Mouse (Mus musculus) limb, embryonic 11.5 days (tissue): ENCODE data around the gene Tenm3. TPM values are rescaled to one million over a fixed set of nuclear protein-coding genes. Genes with fewer than 3 reads are reported as not detected.

Source experiments
- ATAC-seq: fragments of 200-750 bp; cut with Nextera tagmentation; 2 replicates; pipeline ENCODE4 v1.8.0; 2017; ENCODE audit warnings: low read depth; ENCODE audit not compliant: insufficient number of reproducible peaks, low FRiP score, low TSS enrichment
- DNase-seq: peaks from one replicate; pipeline ENCODE4 v3.0.0-alpha.2; 2015; ENCODE audit warnings: low spot score
- H3K27ac ChIP-seq: fragments of 300-500 bp; sonication (generic); replicated peaks from 2 replicates; pipeline ENCODE4 v1.5.1; 2014; ENCODE audit warnings: low read depth, mild to moderate bottlenecking, low read length
- H3K27me3 ChIP-seq: fragments of 300-500 bp; sonication (generic); 2 replicates; pipeline ENCODE4 v1.6.1; 2014; ENCODE audit warnings: mild to moderate bottlenecking, low read length, mixed read lengths; ENCODE audit not compliant: control insufficient read depth, insufficient read depth
- H3K36me3 ChIP-seq: fragments of 300-500 bp; sonication (generic); 2 replicates; pipeline ENCODE4 v1.6.1; 2014; ENCODE audit warnings: mild to moderate bottlenecking, low read length, moderate library complexity, mixed read lengths; ENCODE audit not compliant: control insufficient read depth, insufficient read depth
- H3K4me1 ChIP-seq: fragments of 300-500 bp; sonication (generic); 2 replicates; pipeline ENCODE4 v1.6.1; 2014; ENCODE audit warnings: low read length, mixed read lengths; ENCODE audit not compliant: control insufficient read depth, insufficient read depth
- H3K4me2 ChIP-seq: fragments of 300-500 bp; sonication (generic); 2 replicates; pipeline ENCODE4 v1.6.1; 2014; ENCODE audit warnings: low read depth, mild to moderate bottlenecking, moderate library complexity; ENCODE audit not compliant: severe bottlenecking
- H3K4me3 ChIP-seq: fragments of 300-500 bp; sonication (generic); 2 replicates; pipeline ENCODE4 v1.5.1; 2014; ENCODE audit warnings: low read depth, low read length
- H3K9ac ChIP-seq: fragments of 300-500 bp; sonication (generic); 2 replicates; pipeline ENCODE4 v1.6.1; 2014; ENCODE audit warnings: mild to moderate bottlenecking, low read length
- H3K9me3 ChIP-seq: fragments of 300-500 bp; sonication (generic); 2 replicates; pipeline ENCODE4 v1.6.1; 2016; ENCODE audit warnings: low read length; ENCODE audit not compliant: control insufficient read depth
- WGBS: fragments of 180-500 bp; shearing (Covaris S2); extraction: QIAGEN DNeasy Blood & Tissue Kit; methylation state at CpG from one replicate; pipeline ENCODE4 v1.1.7; 2014; 5-methylcytosine and 5-hydroxymethylcytosine counted together
- polyA plus RNA-seq: library from polyadenylated mRNA; unstranded; fragments of >200 nt; fragmentation: Nextera tagmentation; extraction: Ambion mirVana; gene quantifications from 2 replicates; pipeline ENCODE4 v1.2.1, GENCODE M21; 2014

The Tenm3 gene
- polyA plus RNA-seq, 1 experiment from 2014 or later: 52.1 TPM

DNA sequence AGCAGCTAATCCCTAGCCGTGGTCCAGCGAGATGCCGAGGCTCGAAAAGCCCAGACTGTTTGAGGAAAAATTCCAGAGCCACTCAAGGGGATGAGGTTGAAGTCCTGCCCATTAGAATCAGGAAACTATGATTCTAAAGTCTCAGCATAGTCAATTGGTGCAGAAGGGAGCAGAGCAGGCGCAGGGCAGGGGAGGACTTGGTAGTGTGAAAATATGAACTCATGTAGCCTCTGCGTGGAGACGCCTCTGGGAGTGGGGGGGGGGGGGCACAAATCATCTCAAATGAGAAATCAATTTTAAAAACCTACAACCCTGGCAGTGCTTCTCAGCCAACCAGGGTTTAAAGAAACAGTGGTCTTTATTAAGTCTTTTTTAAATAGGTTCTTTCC lies 392.5 kb downstream of the Tenm3 start:
- Histone ChIP-seq H3K36me3 (no peaks in the 10 kb centered on the region), H3K9me3 (no peaks in the 10 kb centered on the region), H3K4me2 (no peak overlapping the region), H3K4me1 (peaks cover 13% of the 10 kb centered on the region), H3K27me3 (no peaks in the 10 kb centered on the region), H3K9ac (no peak overlapping the region), H3K4me3 (no peak overlapping the region), H3K27ac (no peak overlapping the region)
- no peak for DNase-seq
- WGBS: 29% methylated on average over 7 of the region's 7 CpGs
- ATAC-seq: peak; percentile 26; the same call in 1 of the 2 replicates

DNA sequence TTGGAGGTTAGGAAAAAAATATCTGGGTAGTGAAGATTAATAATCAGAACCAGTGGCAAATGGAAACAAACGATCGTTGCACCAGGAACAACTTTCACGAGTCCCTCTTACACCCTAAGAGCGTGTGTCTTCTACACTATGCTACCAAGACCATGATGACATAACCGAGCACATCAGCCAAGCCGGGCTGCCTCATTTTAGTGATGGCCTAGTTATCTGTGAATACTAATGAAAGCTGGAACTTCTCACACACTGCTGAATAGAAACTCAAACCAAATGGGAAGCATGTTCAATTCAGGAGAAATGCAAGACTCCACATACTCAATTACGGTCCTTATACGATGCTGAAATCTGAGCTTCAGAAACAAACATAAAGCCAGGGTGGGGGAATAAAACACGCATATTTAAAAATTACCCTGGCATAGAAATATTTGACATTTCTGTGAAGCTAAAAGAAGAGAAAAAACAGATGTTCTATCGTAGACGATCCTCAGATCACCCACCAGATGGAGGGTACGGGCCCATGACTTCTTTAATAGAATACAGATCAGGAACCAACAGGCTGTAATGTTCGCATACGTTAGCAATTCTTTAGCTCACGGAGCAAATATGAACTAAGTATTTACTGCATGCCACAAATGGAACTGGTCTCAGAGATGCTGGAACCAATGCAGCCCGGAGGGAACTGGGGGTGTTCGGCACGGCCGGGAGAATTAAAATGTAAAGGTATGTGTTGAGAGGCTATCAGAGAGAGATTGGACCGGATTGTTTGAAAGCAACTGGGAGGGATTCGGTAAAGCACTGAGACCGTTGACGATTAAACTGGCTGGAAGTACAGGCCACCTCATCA lies 393.1 kb downstream of the Tenm3 start:
- peak; percentile 67; the same call in 1 of the 2 replicates for ATAC-seq
- Histone ChIP-seq H3K4me3 (no peak overlapping the region), H3K9ac (no peak overlapping the region), H3K36me3 (no peaks in the 10 kb centered on the region), H3K27me3 (no peaks in the 10 kb centered on the region), H3K27ac (no peak overlapping the region), H3K4me1 (peaks cover 11% of the 10 kb centered on the region; the same call in 1 of the 2 replicates), H3K4me2 (no peak overlapping the region), H3K9me3 (no peaks in the 10 kb centered on the region)
- 59% methylated on average over 23 of the region's 23 CpGs for WGBS
- DNase-seq: peak; percentile 36

- Histone ChIP-seq H3K27me3 (no peaks in the 10 kb centered on the region), H3K4me1 (peaks cover 11% of the 10 kb centered on the region; the same call in 1 of the 2 replicates), H3K9ac (no peak overlapping the region), H3K4me3 (no peak overlapping the region), H3K4me2 (no peak overlapping the region), H3K36me3 (no peaks in the 10 kb centered on the region), H3K9me3 (no peaks in the 10 kb centered on the region), H3K27ac (no peak overlapping the region)
- 3% methylated on average over 3 of the region's 3 CpGs for WGBS
- DNase-seq: peak; percentile 40
- ATAC-seq: no peak
These were observed 394.1 kb downstream of the Tenm3 start for GRCm38 (mm10) chr8:48449625-48450024.

DNA sequence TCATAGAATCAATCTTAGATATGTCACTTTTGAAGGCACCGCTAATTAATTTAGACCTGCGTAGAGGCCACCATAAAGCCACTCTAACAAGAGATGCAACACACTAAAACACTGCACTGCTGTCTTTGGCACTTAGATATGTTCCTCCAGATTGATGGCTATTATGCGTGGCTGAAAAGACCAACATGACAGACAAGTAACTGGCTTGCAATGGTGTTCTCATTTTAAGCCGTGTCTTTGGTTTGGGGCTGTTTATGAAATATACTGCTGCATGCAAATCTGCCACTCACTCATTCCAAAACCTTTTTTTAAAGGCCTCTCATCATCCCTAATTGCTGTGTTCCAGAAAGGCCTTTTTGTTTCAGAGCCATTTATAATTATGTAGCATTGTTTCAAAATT lies 398.1 kb downstream of the Tenm3 start:
- H3K4me1 ChIP-seq: peaks cover under 1% of the 10 kb centered on the region; the same call in 1 of the 2 replicates
- 91% methylated on average over 4 of the region's 4 CpGs for WGBS
- no peak overlapping the region for H3K27ac ChIP-seq
- no peaks in the 10 kb centered on the region for H3K27me3 ChIP-seq
- no peak overlapping the region for H3K4me2 ChIP-seq
- no peaks in the 10 kb centered on the region for H3K36me3 ChIP-seq
- no peak overlapping the region for H3K9ac ChIP-seq
- ATAC-seq (no peak), DNase-seq (no peak)
- H3K4me3 ChIP-seq: no peak overlapping the region
- no peaks in the 10 kb centered on the region for H3K9me3 ChIP-seq

- WGBS: 90% methylated on average over 12 of the region's 12 CpGs
- Histone ChIP-seq H3K36me3 (no peaks in the 10 kb centered on the region), H3K27me3 (no peaks in the 10 kb centered on the region), H3K4me1 (no peaks in the 10 kb centered on the region), H3K4me2 (no peak overlapping the region), H3K4me3 (no peak overlapping the region), H3K9me3 (no peaks in the 10 kb centered on the region), H3K27ac (no peak overlapping the region), H3K9ac (no peak overlapping the region)
- no peak for ATAC-seq
- no peak for DNase-seq
These were observed 404.3 kb downstream of the Tenm3 start for GRCm38 (mm10) chr8:48439491-48439890.

DNA sequence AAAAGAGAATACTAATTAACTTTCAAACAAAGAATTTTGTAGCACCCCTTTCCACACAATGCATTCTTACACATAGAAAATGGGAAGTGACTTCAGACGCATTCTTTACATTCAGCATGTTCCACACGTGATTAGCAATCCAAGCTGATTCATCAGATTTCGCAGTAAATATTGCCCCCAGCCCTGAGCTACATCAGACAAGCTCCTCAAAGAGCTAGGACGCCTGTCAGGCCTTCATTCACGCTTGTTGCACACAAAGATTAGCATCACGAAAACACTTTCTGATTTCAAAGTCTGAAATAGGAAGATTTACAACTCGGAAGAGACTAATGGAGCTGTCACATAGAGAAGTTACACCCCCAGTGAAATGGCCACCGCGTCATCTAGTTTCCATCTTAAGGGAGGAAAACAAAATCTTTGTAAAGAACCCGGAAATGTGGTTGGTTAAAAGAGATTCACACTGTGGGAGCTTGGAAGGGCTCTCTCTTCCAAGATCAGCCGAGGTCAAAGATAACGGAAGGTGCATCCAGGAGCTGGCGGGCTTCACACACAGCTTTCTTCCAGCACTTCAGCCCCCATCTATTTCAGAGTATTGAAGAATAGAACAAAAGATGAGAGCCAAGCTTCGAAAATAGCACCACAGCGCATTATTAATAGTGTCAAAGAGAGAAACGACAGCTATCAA lies 406.1 kb downstream of the Tenm3 start:
- no peaks in the 10 kb centered on the region for H3K36me3 ChIP-seq
- no peaks in the 10 kb centered on the region for H3K4me1 ChIP-seq
- no peak overlapping the region for H3K4me2 ChIP-seq
- no peak for DNase-seq
- no peak overlapping the region for H3K9ac ChIP-seq
- no peak overlapping the region for H3K4me3 ChIP-seq
- no peaks in the 10 kb centered on the region for H3K27me3 ChIP-seq
- H3K27ac ChIP-seq: no peak overlapping the region
- no peak for ATAC-seq
- no peaks in the 10 kb centered on the region for H3K9me3 ChIP-seq
- WGBS: 74% methylated on average over 16 of the region's 16 CpGs

- Histone ChIP-seq H3K9me3 (no peaks in the 10 kb centered on the region), H3K9ac (no peak overlapping the region), H3K27me3 (no peaks in the 10 kb centered on the region), H3K27ac (no peak overlapping the region), H3K4me3 (no peak overlapping the region), H3K36me3 (no peaks in the 10 kb centered on the region), H3K4me2 (no peak overlapping the region), H3K4me1 (no peaks in the 10 kb centered on the region)
- ATAC-seq (no peak), DNase-seq (no peak)
- WGBS: 63% methylated on average over 11 of the region's 11 CpGs
These were observed 418.6 kb downstream of the Tenm3 start for GRCm38 (mm10) chr8:48425101-48425500.

- no peaks in the 10 kb centered on the region for H3K27me3 ChIP-seq
- ATAC-seq: no peak
These were observed 426.0 kb downstream of the Tenm3 start for GRCm38 (mm10) chr8:48417714-48418113.

More at GRCm38 (mm10) chr8:48417714-48418113, 426.0 kb downstream of the Tenm3 start:
- 72% methylated on average over 11 of the region's 11 CpGs for WGBS
- Histone ChIP-seq H3K27ac (no peak overlapping the region), H3K4me3 (no peak overlapping the region), H3K9me3 (no peaks in the 10 kb centered on the region), H3K36me3 (no peaks in the 10 kb centered on the region), H3K4me1 (no peaks in the 10 kb centered on the region), H3K4me2 (no peak overlapping the region), H3K9ac (no peak overlapping the region)
- DNase-seq: no peak
